Mouse (Mus musculus) heart, embryonic 16.5 days (tissue): ENCODE measurements around the gene Olfr747. TPM values are rescaled to one million over a fixed set of nuclear protein-coding genes. Genes with fewer than 3 reads are reported as not detected.

ENCODE experiments used
- polyA plus RNA-seq: library from polyadenylated mRNA; unstranded; fragments of >200 nt; fragmentation: Nextera tagmentation; extraction: Ambion mirVana; gene quantifications from 2 replicates; pipeline ENCODE4 v1.2.1, GENCODE M21; 2015

Olfr747 gene
- polyA plus RNA-seq, 1 experiment from 2014 or later: not detected

Other genes with a start within 250 kb of the Olfr747 start
- not detected in 2 replicates for gene Olfr740, start 247.7 kb downstream of the Olfr747 start, polyA plus RNA-seq
- not detected in 2 replicates for gene Olfr741, start 220.5 kb downstream of the Olfr747 start, polyA plus RNA-seq
- not detected in 2 replicates for gene Olfr742, start 189.6 kb downstream of the Olfr747 start, polyA plus RNA-seq
- gene Olfr743, start 171.4 kb downstream of the Olfr747 start, polyA plus RNA-seq: not detected in 2 replicates
- gene Olfr744, start 78.3 kb downstream of the Olfr747 start, polyA plus RNA-seq: not detected in 2 replicates
- gene Olfr745, start 53.8 kb downstream of the Olfr747 start, polyA plus RNA-seq: not detected in 2 replicates
- gene Olfr746, start 46.1 kb downstream of the Olfr747 start, polyA plus RNA-seq: not detected in 2 replicates
- gene Olfr748, start 14.2 kb upstream of the Olfr747 start, polyA plus RNA-seq: not detected in 2 replicates
- not detected in 2 replicates for gene Olfr749, start 51.9 kb upstream of the Olfr747 start, polyA plus RNA-seq
- gene Ttc5, start 92.3 kb upstream of the Olfr747 start, polyA plus RNA-seq: 46.1 and 48.8 TPM in 2 replicates
- gene Ccnb1ip1, start 114.5 kb upstream of the Olfr747 start, polyA plus RNA-seq: not detected in 2 replicates
- gene Parp2, start 114.6 kb upstream of the Olfr747 start, polyA plus RNA-seq: 39.3 and 40.4 TPM in 2 replicates
- gene Tep1, start 177.4 kb upstream of the Olfr747 start, polyA plus RNA-seq: 5.1 and 5.6 TPM in 2 replicates
- gene Klhl33, start 204.3 kb upstream of the Olfr747 start, polyA plus RNA-seq: 0.12 and 0.16 TPM in 2 replicates
- gene Osgep, start 231.7 kb upstream of the Olfr747 start, polyA plus RNA-seq: 134 and 141 TPM in 2 replicates
- 118 and 126 TPM in 2 replicates for gene Apex1, start 231.8 kb upstream of the Olfr747 start, polyA plus RNA-seq
- gene Pip4p1, start 237.7 kb upstream of the Olfr747 start, polyA plus RNA-seq: 32.5 and 37.9 TPM in 2 replicates
- gene Pnp, start 237.9 kb upstream of the Olfr747 start, polyA plus RNA-seq: 32.0 and 36.9 TPM in 2 replicates